25 mouse cellular contexts compared by ENCODE assay signal in the genomic region with DNA sequence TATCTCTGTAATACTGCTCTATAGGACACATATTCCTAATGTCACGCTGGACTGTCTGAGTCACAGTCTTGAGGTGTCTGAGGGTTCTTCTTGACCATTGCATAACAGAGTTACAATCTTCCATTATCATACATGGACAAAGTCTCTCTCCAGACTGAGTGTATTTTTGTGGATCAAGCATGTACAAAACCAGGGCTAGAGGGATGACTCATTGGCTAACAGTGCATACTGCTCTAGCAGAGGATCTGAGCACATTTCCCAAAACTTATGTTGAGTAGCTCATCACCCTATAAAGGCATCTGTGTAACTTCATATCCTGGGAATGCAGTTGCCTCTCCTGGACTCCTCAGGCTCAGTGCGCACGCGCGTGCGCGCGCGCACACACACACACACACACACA.
"Had no signal": no experiment of that assay in that cellular context is flagged by ENCODE, and none has a peak within 500 bp of the region (broad histone marks: within the 10 kb centered on the region; RNA-seq: fewer than 3 reads in every experiment).

No protein-coding gene starts in this region.

- ATAC-seq: hindbrain, embryonic 16.5 days; inflammation-experienced regulatory T-cells, adult 6 months; intestine, embryonic 15.5 days; intestine, postnatal 0 days had no signal

- H3K36me3 ChIP-seq: heart, embryonic 12.5 days; hindbrain, embryonic 10.5 days; hindbrain, embryonic 12.5 days; intestine, embryonic 15.5 days; limb, embryonic 10.5 days; limb, embryonic 12.5 days; liver, embryonic 13.5 days had no signal

- H3K27ac ChIP-seq: gastrocnemius, adult 2 months; heart, adult 2 months; hindbrain, embryonic 10.5 days; hindbrain, embryonic 12.5 days; hindbrain, embryonic 14.5 days; intestine, embryonic 15.5 days; layer of hippocampus, adult 2 months; left cerebral cortex, adult 2 months; limb, embryonic 10.5 days; limb, embryonic 12.5 days; liver, embryonic 13.5 days had no signal

- H3K4me3 ChIP-seq: gastrocnemius, adult 2 months; heart, adult 2 months; heart, embryonic 12.5 days; hindbrain, embryonic 10.5 days; hindbrain, embryonic 12.5 days; intestine, embryonic 15.5 days; layer of hippocampus, adult 2 months; left cerebral cortex, adult 2 months; limb, embryonic 10.5 days; limb, embryonic 12.5 days; liver, embryonic 13.5 days had no signal

- H3K27me3 ChIP-seq: heart, embryonic 12.5 days; hindbrain, embryonic 12.5 days; intestine, embryonic 15.5 days; limb, embryonic 12.5 days; liver, embryonic 13.5 days had no signal

- H3K4me1 ChIP-seq: heart, embryonic 12.5 days; hindbrain, embryonic 10.5 days; hindbrain, embryonic 12.5 days; intestine, embryonic 15.5 days; limb, embryonic 10.5 days; limb, embryonic 12.5 days; liver, embryonic 13.5 days had no signal

- DNase-seq: gastrocnemius, adult 2 months; gastrocnemius, postnatal 10 days; gastrocnemius, postnatal 25 days; heart, adult 2 months; heart, postnatal 10 days; heart, postnatal 4 days; kidney, adult 18-20 months; kidney, adult 8-10 months; kidney, postnatal 10 days; kidney, postnatal 25 days; kidney, postnatal 4 days; liver; liver, embryonic 13.5 days had no signal

- H3K9me3 ChIP-seq: heart, embryonic 12.5 days; hindbrain, embryonic 10.5 days; hindbrain, embryonic 12.5 days; intestine, embryonic 15.5 days; limb, embryonic 10.5 days; limb, embryonic 12.5 days; liver, embryonic 13.5 days had no signal
